Mouse (Mus musculus) heart, adult 2 months (tissue): ENCODE measurements at regions not wholly inside any gene's neighbourhood (a gene's known extent, or its start where the extent isn't known, plus 50 kb on each side); places are given as distances from the start of the nearest gene placed in this dataset.

Source experiments
- CTCF ChIP-seq: fragments of 200-600 bp; IDR thresholded peaks from 2 replicates; pipeline ENCODE4 v1.8.1; 2022; ENCODE audit warnings: antibody characterized with exemption, mild to moderate bottlenecking, moderate library complexity
- EP300 ChIP-seq: fragments of 200-500 bp; IDR thresholded peaks from 2 replicates; pipeline ENCODE4 v1.6.1; 2011; ENCODE audit warnings: low read depth, low read length, control low read depth; ENCODE audit not compliant: insufficient read depth
- POLR2A ChIP-seq: fragments of 200-500 bp; IDR thresholded peaks from 2 replicates; pipeline ENCODE4 v1.6.1; 2011; ENCODE audit warnings: mild to moderate bottlenecking, low read depth, low read length, control low read depth; ENCODE audit not compliant: insufficient read depth

DNA sequence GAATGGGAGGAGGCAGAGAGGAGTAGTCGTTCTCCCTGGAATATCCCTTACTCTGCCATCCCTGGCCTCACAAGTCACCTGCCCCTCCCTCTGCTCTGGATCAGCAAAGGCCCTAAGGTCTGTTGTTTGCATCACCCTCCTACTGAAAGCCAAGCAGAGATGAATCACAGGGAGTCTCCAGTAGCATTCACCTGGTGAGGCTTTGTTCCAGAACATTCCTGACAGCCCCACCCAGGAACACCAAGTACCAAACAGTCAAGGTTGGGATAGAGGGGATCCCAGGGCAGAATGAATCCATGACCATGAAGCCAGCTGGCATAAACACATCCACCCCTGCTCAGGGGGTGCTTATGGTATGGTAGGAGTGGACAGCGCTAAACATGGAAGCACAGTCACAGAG lies 67.4 kb upstream of the Hdhd5 start:
- no peak for TF ChIP-seq POLR2A
- no peak for TF ChIP-seq EP300
- no peak for TF ChIP-seq CTCF
